In the genomic region with DNA sequence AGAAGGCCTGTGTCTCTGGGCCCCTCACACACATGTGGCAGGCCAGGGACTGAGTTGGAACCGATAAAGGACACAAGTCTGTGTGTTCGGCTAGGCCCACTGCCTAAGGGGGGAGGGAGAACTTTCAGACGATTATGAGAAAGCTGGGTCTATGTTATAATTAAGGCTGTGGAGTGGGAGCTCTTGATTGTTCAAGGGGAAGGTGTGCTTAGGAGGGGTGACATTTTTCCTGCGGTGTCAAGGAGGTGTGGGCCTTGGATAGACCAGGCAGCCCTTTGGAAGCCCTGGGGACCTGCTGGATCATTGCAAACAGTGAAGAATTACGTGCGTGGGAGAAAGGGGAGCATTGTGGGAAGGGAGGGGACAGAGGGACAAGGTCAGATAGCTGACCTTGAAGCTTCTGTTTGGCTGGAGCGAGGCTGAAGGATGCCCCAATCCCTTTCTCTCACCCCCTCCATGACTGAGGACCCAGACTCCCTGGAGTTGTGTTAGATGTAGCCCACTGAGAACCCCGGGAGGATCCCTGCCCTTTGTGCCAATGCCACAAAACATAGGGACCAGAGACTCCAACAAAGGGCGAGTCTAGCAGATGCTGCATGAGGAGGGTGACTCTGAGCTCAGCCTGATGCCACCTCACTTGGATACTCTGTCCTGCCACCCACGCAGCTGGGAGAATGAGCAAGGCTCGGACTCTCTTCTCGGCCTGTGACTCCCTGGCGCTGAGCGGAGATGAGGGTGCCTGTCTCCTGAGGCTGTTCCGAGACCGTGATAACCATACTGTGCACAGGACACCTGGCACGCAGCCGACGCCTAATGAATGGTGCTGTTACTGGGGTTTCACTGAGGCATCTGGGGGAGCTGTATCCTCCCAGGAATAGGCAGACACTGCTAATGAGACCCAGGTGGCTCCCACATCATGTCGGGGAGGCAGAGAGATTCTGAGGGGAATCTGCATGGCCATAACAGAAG, we compare ENCODE assay signal across 8 mouse cellular contexts. TPM values are rescaled to one million over a fixed set of nuclear protein-coding genes. Genes with fewer than 3 reads are reported as not detected.
A peak's percentile ranks its signal among the peaks of the same experiment; 100 is the strongest.
DNase-seq lines count a peak whose midpoint lies in the region; ATAC-seq lines count a peak whose summit lies in the region.

No protein-coding gene starts in this region.

- H3K9ac ChIP-seq in neural tube, embryonic 13.5 days = peak overlapping the region; percentile 38; the same call in 1 of the 2 replicates

- H3K4me2 ChIP-seq in neural tube, embryonic 13.5 days = peak overlapping the region; percentile 3; the same call in 1 of the 2 replicates

- intact Hi-C loops in heart, postnatal 25 days (cut with DNase I) = no loop called here

- no peaks in the 10 kb centered on the region for H3K27me3 ChIP-seq in neural tube, embryonic 13.5 days

- no peaks in the 10 kb centered on the region for H3K9me3 ChIP-seq in neural tube, embryonic 13.5 days

- 49% methylated on average over 20 of the region's 20 CpGs for WGBS in neural tube, embryonic 13.5 days

- H3K27ac ChIP-seq in neural tube, embryonic 13.5 days (replicated peaks) = peak overlapping the region; percentile 79

- no peak overlapping the region for H3K4me3 ChIP-seq in neural tube, embryonic 13.5 days

- peak; percentile 22; the same call in 1 of the 2 replicates for ATAC-seq in neural tube, embryonic 13.5 days (ENCODE audit: low read depth)

- peaks cover 45% of the 10 kb centered on the region for H3K4me1 ChIP-seq in neural tube, embryonic 13.5 days (replicated peaks)

- H3K36me3 ChIP-seq in neural tube, embryonic 13.5 days = no peaks in the 10 kb centered on the region

- peak; percentile 53 to 72 for DNase-seq in adrenal gland, adult (ENCODE audit: inconsistent age in 2 of 2, low spot score in 1 of 2)
- DNase-seq in adrenal gland, postnatal 4 days (ENCODE audit: low spot score in 2 of 2) = no peak
- DNase-seq in retina, postnatal 1 day = peak; percentile 11
- DNase-seq in retina, embryonic 14.5 days (ENCODE audit: low spot score) = no peak
- DNase-seq in layer of hippocampus, adult 18-20 months (ENCODE audit: low spot score in 2 of 2) = peak; percentile 44 to 67
- DNase-seq in urinary bladder, postnatal 14 days (ENCODE audit: low spot score) = no peak
- DNase-seq in heart, postnatal 25 days (ENCODE audit: low spot score) = no peak

RNA-seq across cellular contexts. Expression of gene Faim2, which starts 26.4 kb away (rescaled TPM):
- total RNA-seq in adrenal gland, postnatal 4 days (2021) = 10 to 100 TPM; 23.2 to 26.8 TPM
- total RNA-seq in layer of hippocampus, adult 18-20 months (2021) = 100 to 1,000 TPM; 421 to 452 TPM
- 22.2 and 23.8 TPM in 2 replicates for polyA plus RNA-seq in neural tube, embryonic 13.5 days (2015; fragmentation: Nextera tagmentation; extraction: Ambion mirVana)
- total RNA-seq in heart, postnatal 25 days (2021) = under 1 TPM in 1 of 2 experiments, not detected in 1; 0.11 TPM

RNA-seq across cellular contexts. Expression of gene Bcdin3d, which starts 27.0 kb away (rescaled TPM):
- 1 to 10 TPM; 7.8 TPM for total RNA-seq in adrenal gland, postnatal 4 days (2021)
- 1 to 10 TPM; 5.0 TPM for total RNA-seq in layer of hippocampus, adult 18-20 months (2021)
- 19.6 and 21.4 TPM in 2 replicates for polyA plus RNA-seq in neural tube, embryonic 13.5 days (2015; fragmentation: Nextera tagmentation; extraction: Ambion mirVana)
- 1 to 10 TPM; 3.2 to 4.0 TPM for total RNA-seq in heart, postnatal 25 days (2021)

RNA-seq across cellular contexts. Expression of gene Nckap5l, which starts 44.0 kb away (rescaled TPM):
- total RNA-seq in adrenal gland, postnatal 4 days (2021) = 10 to 100 TPM; 35.7 to 44.5 TPM
- 10 to 100 TPM; 15.8 to 16.5 TPM for total RNA-seq in layer of hippocampus, adult 18-20 months (2021)
- polyA plus RNA-seq in neural tube, embryonic 13.5 days (2015; fragmentation: Nextera tagmentation; extraction: Ambion mirVana) = 14.5 and 18.3 TPM in 2 replicates
- 1 to 10 TPM; 6.4 to 7.6 TPM for total RNA-seq in heart, postnatal 25 days (2021)

Comparison
In these comparisons a context has a peak if more than half of its experiments do, and no peak if none do; other contexts are left out.
1. DNase-seq: peak in adrenal gland, adult (2 of 2), retina, postnatal 1 day (single experiment) and layer of hippocampus, adult 18-20 months (2 of 2); none in adrenal gland, postnatal 4 days (0 of 2), retina, embryonic 14.5 days (single experiment), urinary bladder, postnatal 14 days (single experiment) and heart, postnatal 25 days (single experiment).
2. RNA of gene Faim2, which starts 26.4 kb away (total RNA-seq): 421 to 452 TPM in layer of hippocampus, adult 18-20 months and 23.2 to 26.8 TPM in adrenal gland, postnatal 4 days; 0.11 TPM in heart, postnatal 25 days; every median in the first group is over 10 times any median in the second.